Mouse (Mus musculus) testis, adult 2 months (tissue): Measurements from ENCODE around the gene Lmf1. TPM values are rescaled to one million over a fixed set of nuclear protein-coding genes. Genes with fewer than 3 reads are reported as not detected.
A peak's percentile ranks its signal among the peaks of the same experiment; 100 is the strongest.

ENCODE experiments used
- H3K27ac ChIP-seq: fragments of 200-500 bp; 2 replicates; pipeline ENCODE4 v1.5.1; 2012; ENCODE audit warnings: low read depth, low read length; ENCODE audit not compliant: control insufficient read depth, insufficient read depth
- H3K27me3 ChIP-seq: fragments of 200-500 bp; 2 replicates; pipeline ENCODE4 v1.6.1; 2012; ENCODE audit warnings: mild to moderate bottlenecking, low read length, moderate library complexity; ENCODE audit not compliant: control insufficient read depth, insufficient read depth
- H3K36me3 ChIP-seq: fragments of 200-500 bp; 2 replicates; pipeline ENCODE4 v1.6.1; 2012; ENCODE audit warnings: mild to moderate bottlenecking, low read length; ENCODE audit not compliant: control insufficient read depth, insufficient read depth
- H3K4me1 ChIP-seq: fragments of 200-500 bp; 2 replicates; pipeline ENCODE4 v1.6.1; 2012; ENCODE audit warnings: low read length; ENCODE audit not compliant: control insufficient read depth, insufficient read depth
- H3K4me3 ChIP-seq: fragments of 200-500 bp; 2 replicates; pipeline ENCODE4 v1.5.1; 2012; ENCODE audit warnings: low read depth, mild to moderate bottlenecking, low read length, moderate library complexity, mixed read lengths; ENCODE audit not compliant: control insufficient read depth
- CTCF ChIP-seq: fragments of 200-500 bp; IDR thresholded peaks from 2 replicates; pipeline ENCODE4 v1.5.1; 2012; ENCODE audit warnings: low read depth, mild to moderate bottlenecking, inconsistent platforms, low read length, moderate library complexity; ENCODE audit not compliant: control insufficient read depth, insufficient read depth, insufficient replicate concordance
- POLR2A ChIP-seq: fragments of 200-500 bp; IDR thresholded peaks from 2 replicates; pipeline ENCODE4 v1.6.1; 2012; ENCODE audit warnings: low read depth, mild to moderate bottlenecking, inconsistent platforms, low read length, moderate library complexity; ENCODE audit not compliant: control insufficient read depth
- polyA plus RNA-seq: library from polyadenylated mRNA; depleted of rRNA; stranded (reverse); fragments of >200 nt; gene quantifications from 2 replicates; pipeline ENCODE4 v1.2.3, GENCODE M21; 2012

Lmf1 gene
- polyA plus RNA-seq, 1 experiment: 93.5 TPM

GRCm38 (mm10) chr17:25551313-25551712, 27.6 kb upstream of the Lmf1 start:
- Histone ChIP-seq H3K4me1 (peaks cover 5% of the 10 kb centered on the region), H3K27ac (no peak overlapping the region), H3K27me3 (no peaks in the 10 kb centered on the region; the same call in 1 of the 2 replicates), H3K4me3 (no peak overlapping the region), H3K36me3 (no peaks in the 10 kb centered on the region)
- TF ChIP-seq POLR2A (no peak), CTCF (no peak)

GRCm38 (mm10) chr17:25555159-25555558, 23.7 kb upstream of the Lmf1 start:
- peaks cover 12% of the 10 kb centered on the region for H3K4me1 ChIP-seq
- no peak overlapping the region for H3K4me3 ChIP-seq
- TF ChIP-seq CTCF (no peak), POLR2A (no peak)
- no peaks in the 10 kb centered on the region for H3K36me3 ChIP-seq
- no peaks in the 10 kb centered on the region; the same call in 1 of the 2 replicates for H3K27me3 ChIP-seq
- no peak overlapping the region for H3K27ac ChIP-seq

GRCm38 (mm10) chr17:25555666-25556629, 22.9 kb upstream of the Lmf1 start:
- Histone ChIP-seq H3K27ac (no peak overlapping the region), H3K27me3 (no peaks in the 10 kb centered on the region; the same call in 1 of the 2 replicates), H3K4me1 (peaks cover 12% of the 10 kb centered on the region), H3K36me3 (no peaks in the 10 kb centered on the region), H3K4me3 (peak overlapping the region; percentile 14; the same call in 1 of the 2 replicates)
- TF ChIP-seq POLR2A: no peak
- no peak for TF ChIP-seq CTCF

- peaks cover 12% of the 10 kb centered on the region for H3K4me1 ChIP-seq
Measured at GRCm38 (mm10) chr17:25556630-25557354, 22.1 kb upstream of the Lmf1 start.

GRCm38 (mm10) chr17:25559634-25560033, 19.3 kb upstream of the Lmf1 start:
- no peak for TF ChIP-seq CTCF
- no peak for TF ChIP-seq POLR2A
- Histone ChIP-seq H3K36me3 (no peaks in the 10 kb centered on the region), H3K4me1 (peaks cover 12% of the 10 kb centered on the region), H3K27me3 (no peaks in the 10 kb centered on the region; the same call in 1 of the 2 replicates), H3K27ac (no peak overlapping the region), H3K4me3 (no peak overlapping the region)

More at GRCm38 (mm10) chr17:25556630-25557354, 22.1 kb upstream of the Lmf1 start:
- Histone ChIP-seq H3K27ac (no peak overlapping the region), H3K27me3 (no peaks in the 10 kb centered on the region; the same call in 1 of the 2 replicates), H3K4me3 (peak overlapping the region; percentile 14; the same call in 1 of the 2 replicates), H3K36me3 (no peaks in the 10 kb centered on the region)
- TF ChIP-seq CTCF (no peak), POLR2A (no peak)

GRCm38 (mm10) chr17:25560554-25561222, 18.2 kb upstream of the Lmf1 start:
- H3K4me1 ChIP-seq: peaks cover 12% of the 10 kb centered on the region
- TF ChIP-seq POLR2A (no peak), CTCF (no peak)
- no peaks in the 10 kb centered on the region; the same call in 1 of the 2 replicates for H3K27me3 ChIP-seq

More at GRCm38 (mm10) chr17:25560554-25561222, 18.2 kb upstream of the Lmf1 start:
- no peaks in the 10 kb centered on the region for H3K36me3 ChIP-seq
- no peak overlapping the region for H3K27ac ChIP-seq
- no peak overlapping the region for H3K4me3 ChIP-seq
